In the genomic region with DNA sequence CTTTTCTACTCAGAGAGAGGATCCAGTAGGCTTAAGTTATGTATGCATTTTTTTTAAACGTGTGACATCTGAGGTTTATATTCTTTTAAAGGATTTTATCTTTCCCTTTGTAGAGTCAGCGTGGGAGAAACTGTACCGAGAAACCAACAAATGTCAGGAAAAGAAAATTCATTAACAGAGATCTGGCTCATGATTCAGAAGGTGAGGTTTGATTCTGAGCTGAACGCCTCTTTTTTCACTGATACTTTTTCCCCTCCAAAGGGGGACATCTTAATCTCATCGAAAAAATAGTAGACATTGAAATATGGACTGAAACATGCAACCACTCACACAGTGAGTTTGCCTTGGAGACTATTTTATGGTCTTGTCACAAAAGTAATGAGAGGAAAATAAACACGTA, we compare ENCODE assay signal across 9 mouse cellular contexts. TPM values are rescaled to one million over a fixed set of nuclear protein-coding genes. Genes with fewer than 3 reads are reported as not detected.
DNase-seq lines count a peak whose midpoint lies in the region; ATAC-seq and TF ChIP-seq lines count a peak whose summit lies in the region.
"Had no signal": no experiment of that assay in that cellular context is flagged by ENCODE, and none has a peak within 500 bp of the region (broad histone marks: within the 10 kb centered on the region; RNA-seq: fewer than 3 reads in every experiment).

No protein-coding gene starts in this region.

- no peaks in the 10 kb centered on the region for H3K4me1 ChIP-seq in kidney, embryonic 14.5 days (ENCODE audit: control insufficient read depth, insufficient read depth, low read length)
- H3K4me1 ChIP-seq in embryonic facial prominence, embryonic 14.5 days (ENCODE audit: control insufficient read depth, insufficient read depth, low read length) = no peaks in the 10 kb centered on the region
- peaks cover 6% of the 10 kb centered on the region for H3K4me1 ChIP-seq in hindbrain, embryonic 16.5 days (ENCODE audit: control insufficient read depth, insufficient read depth, low read depth, low read length)

- no peaks in the 10 kb centered on the region for H3K79me2 ChIP-seq in myocyte (ENCODE audit: control insufficient read depth, insufficient read depth)

- no peaks in the 10 kb centered on the region for H3K9me3 ChIP-seq in kidney, embryonic 14.5 days (ENCODE audit: control insufficient read depth, low read length)
- H3K9me3 ChIP-seq in embryonic facial prominence, embryonic 14.5 days (ENCODE audit: control insufficient read depth, low read length) = no peaks in the 10 kb centered on the region
- H3K9me3 ChIP-seq in hindbrain, embryonic 16.5 days (ENCODE audit: control insufficient read depth, low read length) = no peaks in the 10 kb centered on the region

- H3K27me3 ChIP-seq in kidney, embryonic 14.5 days (ENCODE audit: control insufficient read depth, insufficient read depth, low read length) = no peaks in the 10 kb centered on the region
- H3K27me3 ChIP-seq in embryonic facial prominence, embryonic 14.5 days (replicated peaks; ENCODE audit: control insufficient read depth, insufficient read depth, low read length) = no peaks in the 10 kb centered on the region
- no peaks in the 10 kb centered on the region for H3K27me3 ChIP-seq in hindbrain, embryonic 16.5 days (replicated peaks; ENCODE audit: control insufficient read depth, insufficient read depth, low read length)
- H3K27me3 ChIP-seq in myocyte (ENCODE audit: control insufficient read depth, insufficient read depth, insufficient read length) = no peaks in the 10 kb centered on the region

- no peak for DNase-seq in kidney, adult 18-20 months
- no peak for DNase-seq in embryonic facial prominence, embryonic 14.5 days (ENCODE audit: low spot score)
- DNase-seq in adrenal gland, postnatal 14 days = no peak
- DNase-seq in c-Kit-positive CD71-positive TER-119-positive erythroid progenitor cells, embryonic 14.5 days (ENCODE audit: low spot score) = no peak
- no peak for DNase-seq in adrenal gland, adult 2 months

- WGBS in kidney, embryonic 14.5 days = 19% methylated on average over 6 of the region's 6 CpGs
- WGBS in embryonic facial prominence, embryonic 14.5 days = 40% methylated on average over 6 of the region's 6 CpGs
- WGBS in hindbrain, embryonic 16.5 days = 53% methylated on average over 6 of the region's 6 CpGs

- TF ChIP-seq POLR2A in myocyte (IDR thresholded peaks at IDR 0.05; ENCODE audit: insufficient read length, low read depth) = no peak

- peak overlapping the region; percentile 82 for H3K4me2 ChIP-seq in kidney, embryonic 14.5 days (replicated peaks; ENCODE audit: low read depth, low read length)
- peak overlapping the region; percentile 74 for H3K4me2 ChIP-seq in embryonic facial prominence, embryonic 14.5 days (ENCODE audit: low read depth, low read length)
- H3K4me2 ChIP-seq in hindbrain, embryonic 16.5 days (ENCODE audit: low read length) = peak overlapping the region; percentile 99
- H3K4me2 ChIP-seq in myocyte (ENCODE audit: low read depth) = peak overlapping the region; percentile 74

- H3K27ac ChIP-seq in kidney, embryonic 14.5 days (ENCODE audit: low read depth, low read length) = no peak overlapping the region
- no peak overlapping the region for H3K27ac ChIP-seq in embryonic facial prominence, embryonic 14.5 days (replicated peaks; ENCODE audit: low read depth, low read length)
- no peak overlapping the region for H3K27ac ChIP-seq in hindbrain, embryonic 16.5 days (ENCODE audit: low read depth, low read length)

- ATAC-seq in kidney, embryonic 14.5 days (ENCODE audit: low FRiP score, low TSS enrichment) = no peak
- no peak for ATAC-seq in embryonic facial prominence, embryonic 14.5 days (ENCODE audit: low read depth)
- ATAC-seq in hindbrain, embryonic 16.5 days = no peak

- peak overlapping the region; percentile 61; the same call in 1 of the 2 replicates for H3K9ac ChIP-seq in kidney, embryonic 14.5 days (ENCODE audit: low read depth, low read length)
- no peak overlapping the region for H3K9ac ChIP-seq in embryonic facial prominence, embryonic 14.5 days (ENCODE audit: low read depth, low read length)
- H3K9ac ChIP-seq in hindbrain, embryonic 16.5 days (ENCODE audit: low read depth, low read length) = no peak overlapping the region

- H3K4me3 ChIP-seq in kidney, embryonic 14.5 days (ENCODE audit: low read length) = peak overlapping the region; percentile 51; the same call in 1 of the 2 replicates
- H3K4me3 ChIP-seq in embryonic facial prominence, embryonic 14.5 days (ENCODE audit: low read depth, low read length) = peak overlapping the region; percentile 48
- H3K4me3 ChIP-seq in hindbrain, embryonic 16.5 days (ENCODE audit: low read length) = peak overlapping the region; percentile 71
- peak overlapping the region; percentile 58 for H3K4me3 ChIP-seq in myocyte

- no peak overlapping the region for H3ac ChIP-seq in myocyte (ENCODE audit: control insufficient read depth, insufficient read length)

- H3K36me3 ChIP-seq in kidney, embryonic 14.5 days (ENCODE audit: control insufficient read depth, insufficient read depth, low read length) = no peaks in the 10 kb centered on the region
- no peaks in the 10 kb centered on the region for H3K36me3 ChIP-seq in embryonic facial prominence, embryonic 14.5 days (ENCODE audit: control insufficient read depth, insufficient read depth, low read length)
- no peaks in the 10 kb centered on the region for H3K36me3 ChIP-seq in hindbrain, embryonic 16.5 days (ENCODE audit: control insufficient read depth, insufficient read depth, low read length)
- no peaks in the 10 kb centered on the region for H3K36me3 ChIP-seq in myocyte (ENCODE audit: control insufficient read depth, insufficient read depth)
- H3K36me3 ChIP-seq: G1E had no signal

TF ChIP-seq in myocyte, 11 proteins besides CTCF, POLR2A, EP300 and RAD21:
- no peak for TF ChIP-seq TCF12 (IDR thresholded peaks at IDR 0.05; ENCODE audit: insufficient read depth, poor library complexity, severe bottlenecking)
- TF ChIP-seq MYOD1 (IDR thresholded peaks at IDR 0.05; ENCODE audit: control insufficient read depth in 1 of 3, insufficient read length in 2 of 3, low read depth in 2 of 3) = no peak
- no peak for TF ChIP-seq POLR2AphosphoS2 (IDR thresholded peaks at IDR 0.05; ENCODE audit: insufficient read length, low read depth)
- no peak for TF ChIP-seq USF1 (IDR thresholded peaks at IDR 0.05; ENCODE audit: low read depth)
- no peak for TF ChIP-seq E2F4 (IDR thresholded peaks at IDR 0.05; ENCODE audit: insufficient read depth)
- TF ChIP-seq CEBPB (IDR thresholded peaks at IDR 0.05; ENCODE audit: insufficient read depth, poor library complexity, severe bottlenecking) = no peak
- no peak for TF ChIP-seq MYOG (IDR thresholded peaks at IDR 0.05; ENCODE audit: control insufficient read depth in 1 of 3, insufficient read depth in 1 of 3, insufficient read length in 2 of 3, low read depth in 2 of 3)
- TF ChIP-seq SRF (IDR thresholded peaks at IDR 0.05; ENCODE audit: control insufficient read depth, insufficient read length, low read depth) = no peak
- no peak for TF ChIP-seq TCF3 (IDR thresholded peaks at IDR 0.05; ENCODE audit: insufficient read length, low read depth)
- no peak for TF ChIP-seq MAX (IDR thresholded peaks at IDR 0.05; ENCODE audit: low read depth)
- TF ChIP-seq REST (IDR thresholded peaks at IDR 0.05; ENCODE audit: insufficient read depth, insufficient read length) = no peak

RNA-seq across cellular contexts. Expression of a gene that starts 2.5 kb away (rescaled TPM):
- polyA plus RNA-seq in kidney, embryonic 14.5 days (2014; fragmentation: Nextera tagmentation; extraction: Ambion mirVana) = 9.3 and 12.7 TPM in 2 replicates
- 22.6 and 22.8 TPM in 2 replicates for polyA plus RNA-seq in embryonic facial prominence, embryonic 14.5 days (2014; fragmentation: Nextera tagmentation; extraction: Ambion mirVana)
- 25.8 and 34.7 TPM in 2 replicates for polyA plus RNA-seq in hindbrain, embryonic 16.5 days (2015; fragmentation: Nextera tagmentation; extraction: Ambion mirVana)
- polyA plus RNA-seq in myocyte (2012; fragmentation: generic; extraction: Trizol) = 4.4 TPM
- total RNA-seq in adrenal gland, postnatal 14 days (2021) = 53.3 and 54.7 TPM in 2 replicates
- 10 to 100 TPM; 62.0 to 64.9 TPM for total RNA-seq in adrenal gland, adult 2 months (2021)
- polyA plus RNA-seq in adrenal gland, adult 2 months (2012; rRNA removed) = 11.8 and 18.9 TPM in 2 replicates
- polyA plus RNA-seq: G1E had no signal
